23 mouse cellular contexts compared by ENCODE assay signal in genomic region chr10:87100668-87101067, GRCm38 (mm10). TPM values are rescaled to one million over a fixed set of nuclear protein-coding genes. Genes with fewer than 3 reads are reported as not detected.
DNase-seq lines count a peak whose midpoint lies in the region; ATAC-seq and TF ChIP-seq lines count a peak whose summit lies in the region.
"Had no signal": no experiment of that assay in that cellular context is flagged by ENCODE, and none has a peak within 500 bp of the region (broad histone marks: within the 10 kb centered on the region; RNA-seq: fewer than 3 reads in every experiment).

No protein-coding gene starts in this region.

- no peaks in the 10 kb centered on the region for H3K27me3 ChIP-seq in forebrain, embryonic 15.5 days
- no peaks in the 10 kb centered on the region for H3K27me3 ChIP-seq in forebrain, postnatal 0 days (ENCODE audit: insufficient read depth, low read length)
- H3K27me3 ChIP-seq in midbrain, embryonic 14.5 days (ENCODE audit: control insufficient read depth, insufficient read depth, low read length): no peaks in the 10 kb centered on the region
- H3K27me3 ChIP-seq in midbrain, embryonic 16.5 days (ENCODE audit: control insufficient read depth, insufficient read depth, low read depth, low read length): no peaks in the 10 kb centered on the region
- peaks cover 3% of the 10 kb centered on the region for H3K27me3 ChIP-seq in embryonic facial prominence, embryonic 10.5 days (replicated peaks; ENCODE audit: low read depth, poor library complexity, severe bottlenecking)
- H3K27me3 ChIP-seq: embryonic facial prominence, embryonic 15.5 days had no signal

- H3K36me3 ChIP-seq in forebrain, embryonic 15.5 days: no peaks in the 10 kb centered on the region
- no peaks in the 10 kb centered on the region for H3K36me3 ChIP-seq in forebrain, postnatal 0 days (ENCODE audit: insufficient read depth)
- H3K36me3 ChIP-seq in midbrain, embryonic 14.5 days (ENCODE audit: control insufficient read depth, insufficient read depth, low read length): no peaks in the 10 kb centered on the region
- no peaks in the 10 kb centered on the region for H3K36me3 ChIP-seq in midbrain, embryonic 16.5 days (ENCODE audit: control insufficient read depth, insufficient read depth, low read length)
- H3K36me3 ChIP-seq in embryonic facial prominence, embryonic 10.5 days (replicated peaks): no peaks in the 10 kb centered on the region
- H3K36me3 ChIP-seq: embryonic facial prominence, embryonic 15.5 days; heart, embryonic 10.5 days; hindbrain, embryonic 12.5 days had no signal

- H3K4me2 ChIP-seq in forebrain, embryonic 15.5 days (replicated peaks): no peak overlapping the region
- no peak overlapping the region for H3K4me2 ChIP-seq in forebrain, postnatal 0 days (ENCODE audit: low read depth)
- no peak overlapping the region for H3K4me2 ChIP-seq in midbrain, embryonic 14.5 days (ENCODE audit: low read length)
- H3K4me2 ChIP-seq in midbrain, embryonic 16.5 days (ENCODE audit: low read length): no peak overlapping the region
- H3K4me2 ChIP-seq: embryonic facial prominence, embryonic 15.5 days; hindbrain, embryonic 12.5 days had no signal

- no peak for DNase-seq in forebrain, postnatal 0 days
- DNase-seq in midbrain, embryonic 14.5 days: peak; percentile 13
- DNase-seq in embryonic facial prominence, embryonic 10.5 days (ENCODE audit: low spot score): no peak
- no peak for DNase-seq in right cerebral cortex, postnatal 14 days
- DNase-seq: adrenal gland, adult 2 months; adrenal gland, postnatal 25 days; cerebellum, adult 2 months; cerebellum, postnatal 10 days; gastrocnemius, adult 2 months; gastrocnemius, postnatal 25 days; heart, postnatal 10 days; heart, postnatal 4 days had no signal

- H3K4me3 ChIP-seq in forebrain, embryonic 15.5 days: no peak overlapping the region
- H3K4me3 ChIP-seq in forebrain, postnatal 0 days (ENCODE audit: low read depth, low read length): no peak overlapping the region
- no peak overlapping the region for H3K4me3 ChIP-seq in midbrain, embryonic 14.5 days (replicated peaks; ENCODE audit: low read depth, low read length)
- H3K4me3 ChIP-seq in midbrain, embryonic 16.5 days (ENCODE audit: low read depth, low read length): no peak overlapping the region
- no peak overlapping the region for H3K4me3 ChIP-seq in embryonic facial prominence, embryonic 10.5 days
- H3K4me3 ChIP-seq: embryonic facial prominence, embryonic 15.5 days; erythroblast, embryonic 14.5 days; gastrocnemius, adult 2 months; heart, embryonic 10.5 days; hindbrain, embryonic 12.5 days had no signal

- 40% methylated on average over 4 of the region's 4 CpGs for WGBS in forebrain, embryonic 15.5 days
- 50% methylated on average over 4 of the region's 4 CpGs for WGBS in forebrain, postnatal 0 days
- 32% methylated on average over 4 of the region's 4 CpGs for WGBS in midbrain, embryonic 14.5 days
- WGBS in midbrain, embryonic 16.5 days: 43% methylated on average over 4 of the region's 4 CpGs
- WGBS in embryonic facial prominence, embryonic 10.5 days: 68% methylated on average over 4 of the region's 4 CpGs

- 0 out of 2 replicates have a peak overlapping the region, but pooled peaks have one; percentile 15 for H3K27ac ChIP-seq in forebrain, embryonic 15.5 days (replicated peaks)
- no peak overlapping the region for H3K27ac ChIP-seq in forebrain, postnatal 0 days (ENCODE audit: low read depth, low read length)
- no peak overlapping the region for H3K27ac ChIP-seq in midbrain, embryonic 14.5 days (replicated peaks; ENCODE audit: low read depth, low read length)
- H3K27ac ChIP-seq in midbrain, embryonic 16.5 days (ENCODE audit: low read length): no peak overlapping the region
- H3K27ac ChIP-seq in embryonic facial prominence, embryonic 10.5 days (replicated peaks): peak overlapping the region; percentile 51; the same call in 1 of the 2 replicates
- H3K27ac ChIP-seq: embryonic facial prominence, embryonic 15.5 days; gastrocnemius, adult 2 months; heart, embryonic 10.5 days; hindbrain, embryonic 12.5 days had no signal

- H3K9ac ChIP-seq in forebrain, embryonic 15.5 days (replicated peaks): no peak overlapping the region
- no peak overlapping the region for H3K9ac ChIP-seq in forebrain, postnatal 0 days
- no peak overlapping the region for H3K9ac ChIP-seq in midbrain, embryonic 14.5 days (replicated peaks; ENCODE audit: low read length)
- H3K9ac ChIP-seq in midbrain, embryonic 16.5 days (ENCODE audit: low read depth, low read length): no peak overlapping the region
- H3K9ac ChIP-seq: embryonic facial prominence, embryonic 15.5 days; hindbrain, embryonic 12.5 days had no signal

- 0 out of 2 replicates have a peak, but pooled peaks have one; percentile 38 for ATAC-seq in forebrain, embryonic 15.5 days (replicated peaks)
- ATAC-seq in forebrain, postnatal 0 days: no peak
- ATAC-seq in midbrain, embryonic 14.5 days (ENCODE audit: low FRiP score, low TSS enrichment): no peak
- ATAC-seq in midbrain, embryonic 16.5 days: no peak
- ATAC-seq: hindbrain, embryonic 16.5 days; inflammation-experienced regulatory T-cells, adult 6 months had no signal

- no peaks in the 10 kb centered on the region for H3K9me3 ChIP-seq in forebrain, embryonic 15.5 days
- H3K9me3 ChIP-seq in forebrain, postnatal 0 days (ENCODE audit: low read length): no peaks in the 10 kb centered on the region
- H3K9me3 ChIP-seq in midbrain, embryonic 14.5 days (ENCODE audit: control insufficient read depth, low read length): no peaks in the 10 kb centered on the region
- H3K9me3 ChIP-seq in midbrain, embryonic 16.5 days (replicated peaks; ENCODE audit: control insufficient read depth, low read length, poor library complexity, severe bottlenecking): no peaks in the 10 kb centered on the region
- H3K9me3 ChIP-seq in embryonic facial prominence, embryonic 10.5 days: no peaks in the 10 kb centered on the region
- H3K9me3 ChIP-seq: embryonic facial prominence, embryonic 15.5 days; heart, embryonic 10.5 days; hindbrain, embryonic 12.5 days had no signal

- no peak for TF ChIP-seq CTCF in forebrain, postnatal 0 days (IDR thresholded peaks at IDR 0.05; ENCODE audit: low read depth)

- H3K4me1 ChIP-seq in forebrain, embryonic 15.5 days: peaks cover 20% of the 10 kb centered on the region
- H3K4me1 ChIP-seq in forebrain, postnatal 0 days (ENCODE audit: insufficient read depth): no peaks in the 10 kb centered on the region
- H3K4me1 ChIP-seq in midbrain, embryonic 14.5 days (ENCODE audit: control insufficient read depth, insufficient read depth, low read length): peaks cover 18% of the 10 kb centered on the region
- H3K4me1 ChIP-seq in midbrain, embryonic 16.5 days (ENCODE audit: control insufficient read depth, insufficient read depth, low read length): peaks cover 7% of the 10 kb centered on the region
- H3K4me1 ChIP-seq in embryonic facial prominence, embryonic 10.5 days: peaks cover 52% of the 10 kb centered on the region
- H3K4me1 ChIP-seq: heart, embryonic 10.5 days had no signal

RNA-seq across cellular contexts. Expression of gene 1700113H08Rik, which starts 42.8 kb away (rescaled TPM):
- 0.45 and 0.47 TPM in 2 replicates for polyA plus RNA-seq in forebrain, embryonic 15.5 days (2015; fragmentation: Nextera tagmentation; extraction: Ambion mirVana)
- total RNA-seq in forebrain, postnatal 0 days (2014; rRNA removed): not detected in 2 replicates
- polyA plus RNA-seq in forebrain, postnatal 0 days (2015; fragmentation: Nextera tagmentation; extraction: Ambion mirVana): 0.27 and 0.30 TPM in 2 replicates
- polyA plus RNA-seq in midbrain, embryonic 14.5 days (2014; fragmentation: Nextera tagmentation; extraction: Ambion mirVana): 0.37 TPM in 1 of 2 replicates, not detected in the other
- polyA plus RNA-seq in midbrain, embryonic 16.5 days (2015; fragmentation: Nextera tagmentation; extraction: Ambion mirVana): 0.22 and 0.40 TPM in 2 replicates
- polyA plus RNA-seq in embryonic facial prominence, embryonic 10.5 days (2016; fragmentation: Nextera tagmentation; extraction: Ambion mirVana): not detected in 2 replicates
- total RNA-seq: adrenal gland, adult 2 months; adrenal gland, postnatal 25 days; ES-E14; granulocyte monocyte progenitor cell, adult 5-6 weeks; heart, postnatal 4 days had no signal
- polyA plus RNA-seq: adrenal gland, adult 2 months; cerebellum, adult 2 months; embryonic facial prominence, embryonic 15.5 days; erythroblast, embryonic 14.5 days; heart, embryonic 10.5 days; heart, embryonic 14.5 days; inflammation-experienced regulatory T-cells, adult 6 months had no signal

Comparison
In these comparisons a context has a peak if more than half of its experiments do, and no peak if none do; other contexts are left out.
1. H3K27ac ChIP-seq: peak in forebrain, embryonic 15.5 days (single experiment) and embryonic facial prominence, embryonic 10.5 days (single experiment); none in forebrain, postnatal 0 days (single experiment), midbrain, embryonic 14.5 days (single experiment) and midbrain, embryonic 16.5 days (single experiment).